Mouse (Mus musculus) common myeloid progenitor, adult 5-6 weeks (primary cell): ENCODE results near the gene Elp1. TPM values are rescaled to one million over a fixed set of nuclear protein-coding genes. Genes with fewer than 3 reads are reported as not detected.

ENCODE experiments used
- ATAC-seq: replicated peaks from 2 replicates; pipeline ENCODE4 v1.8.0; 2016; ENCODE audit warnings: low read depth, mild to moderate bottlenecking, moderate TSS enrichment, inconsistent platforms; ENCODE audit not compliant: poor library complexity, severe bottlenecking
- total RNA-seq: library from RNA; stranded (forward); fragments of 200-1000, 187-1606 nt; gene quantifications from 2 replicates; pipeline ENCODE4 v1.2.3, GENCODE M21; 2017

Gene Elp1
- total RNA-seq, 1 experiment from 2014 or later = 42.8 TPM

- ATAC-seq = no peak
Measured at GRCm38 (mm10) chr4:56718573-56719442, 83.3 kb downstream of the Elp1 start.

- ATAC-seq = no peak
Measured at GRCm38 (mm10) chr4:56717932-56718331, 84.2 kb downstream of the Elp1 start.

GRCm38 (mm10) chr4:56716801-56717200, 85.3 kb downstream of the Elp1 start:
- ATAC-seq = no peak

GRCm38 (mm10) chr4:56713155-56713554, 89.0 kb downstream of the Elp1 start:
- ATAC-seq = no peak

- no peak for ATAC-seq
Measured at GRCm38 (mm10) chr4:56702234-56702633, 99.9 kb downstream of the Elp1 start.

Other genes with a start within 250 kb of the Elp1 start
- gene Gm26657, start 62.3 kb downstream of the Elp1 start, total RNA-seq = not detected in 2 replicates
- not detected in 2 replicates for gene Actl7b, start 60.9 kb downstream of the Elp1 start, total RNA-seq
- gene Actl7a, start 58.9 kb downstream of the Elp1 start, total RNA-seq = not detected in 2 replicates
- gene Fam206a, start within 50 bp of the Elp1 start, total RNA-seq = 7.5 and 9.3 TPM in 2 replicates
- gene Ctnnal1, start 62.9 kb upstream of the Elp1 start, total RNA-seq = 7.7 and 12.1 TPM in 2 replicates
- 10.7 and 12.1 TPM in 2 replicates for gene Tmem245, start 145.1 kb upstream of the Elp1 start, total RNA-seq
- not detected in 2 replicates for gene Frrs1l, start 188.1 kb upstream of the Elp1 start, total RNA-seq